Mouse (Mus musculus) liver, postnatal 0 days (tissue): ENCODE measurements at regions not wholly inside any gene's neighbourhood (a gene's known extent, or its start where the extent isn't known, plus 50 kb on each side); places are given as distances from the start of the nearest gene placed in this dataset.

Experiments used
- CTCF ChIP-seq: sonication (generic); IDR thresholded peaks from 2 replicates; pipeline ENCODE4 v1.5.1; 2016; ENCODE audit warnings: antibody characterized with exemption, low read depth
- EP300 ChIP-seq: IDR thresholded peaks from 2 replicates; pipeline ENCODE4 v1.6.1; 2016; ENCODE audit warnings: antibody characterized with exemption, low read depth, mild to moderate bottlenecking

DNA sequence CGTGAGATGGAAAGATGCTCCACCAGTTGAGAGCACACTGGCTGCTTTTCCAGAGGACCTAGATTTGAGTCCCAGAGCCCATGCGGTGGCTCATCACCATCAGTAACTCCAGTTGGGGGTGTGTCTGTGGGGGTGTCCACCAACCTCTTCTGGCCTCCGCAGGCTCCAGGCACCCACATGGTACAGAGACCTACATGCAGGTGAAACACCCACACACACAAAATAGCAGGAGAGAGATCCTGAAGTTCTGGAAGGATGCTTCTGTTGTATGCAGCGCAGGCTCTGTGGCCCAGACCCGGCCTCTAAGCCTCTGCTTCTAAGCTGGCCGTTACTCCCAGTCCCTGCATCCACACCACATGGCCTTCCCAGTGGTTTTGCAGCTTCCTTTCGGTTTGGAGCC is 86.5 kb downstream of the Zfp281 start:
- TF ChIP-seq CTCF = no peak
- TF ChIP-seq EP300 = no peak
